Mouse (Mus musculus): ENCODE results near the gene Prr22. TPM values are rescaled to one million over a fixed set of nuclear protein-coding genes. Genes with fewer than 3 reads are reported as not detected.

Gene Prr22
- polyA plus RNA-seq, 1 experiment, result 3.4 TPM

- TF ChIP-seq GATA1 (IDR thresholded peaks at IDR 0.05; ENCODE audit: low read length), result no peak
These were observed 45.0 kb downstream of the Prr22 start for GRCm38 (mm10) chr17:56815057-56815345.

GRCm38 (mm10) chr17:56818067-56818636 lies 48.1 kb downstream of the Prr22 start:
- no peak for TF ChIP-seq GATA1 (IDR thresholded peaks at IDR 0.05; ENCODE audit: low read length)

DNA sequence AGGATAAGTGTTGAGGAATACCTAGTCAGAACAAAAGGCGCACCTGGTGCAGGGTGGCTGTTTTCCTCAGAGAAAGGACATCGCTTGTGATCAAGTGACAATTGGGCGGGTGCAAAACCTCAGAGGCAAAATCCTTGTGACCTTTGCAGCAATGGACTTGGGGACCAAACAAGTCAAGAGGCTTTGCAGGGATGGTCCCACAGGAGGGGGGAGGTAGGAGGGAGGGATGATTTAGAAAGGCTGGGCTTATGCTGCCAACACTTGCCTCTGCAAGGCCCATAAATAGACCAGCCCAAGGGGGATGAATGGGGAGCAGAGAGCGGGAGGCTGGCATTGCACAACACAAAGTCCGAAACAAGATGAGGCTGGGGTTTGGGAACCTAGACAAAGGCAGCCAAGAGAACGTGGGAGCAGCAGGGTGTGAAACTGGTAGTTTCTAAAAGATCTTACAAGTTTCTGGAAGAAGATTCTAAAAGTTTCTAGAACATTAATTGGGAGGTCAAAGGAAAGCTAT lies 49.0 kb downstream of the Prr22 start:
- TF ChIP-seq GATA1 (IDR thresholded peaks at IDR 0.05; ENCODE audit: low read length), result no peak

GRCm38 (mm10) chr17:56819694-56820111 lies 49.7 kb downstream of the Prr22 start:
- no peak for TF ChIP-seq GATA1 (IDR thresholded peaks at IDR 0.05; ENCODE audit: low read length)

Other genes with a start within 250 kb of the Prr22 start
- 1.0 and 1.4 TPM in 2 replicates for gene Gm20219, start 215.9 kb upstream of the Prr22 start, polyA plus RNA-seq (2012)
- 193 and 233 TPM in 2 replicates for gene Safb2, start 185.7 kb upstream of the Prr22 start, polyA plus RNA-seq (2012)
- 173 and 226 TPM in 2 replicates for gene Safb, start 185.4 kb upstream of the Prr22 start, polyA plus RNA-seq (2012)
- gene 2410015M20Rik, start 160.5 kb upstream of the Prr22 start, polyA plus RNA-seq (2012), result 201 and 454 TPM in 2 replicates
- 8,561 and 9,154 TPM in 2 replicates for gene Rpl36, start 156.8 kb upstream of the Prr22 start, polyA plus RNA-seq (2012)
- gene Lonp1, start 143.4 kb upstream of the Prr22 start, polyA plus RNA-seq (2012), result 202 and 208 TPM in 2 replicates
- gene Catsperd, start 142.1 kb upstream of the Prr22 start, polyA plus RNA-seq (2012), result not detected in 2 replicates
- 131 and 144 TPM in 2 replicates for gene Ranbp3, start 97.0 kb upstream of the Prr22 start, polyA plus RNA-seq (2012)
- 277 and 284 TPM in 2 replicates for gene Ndufa11, start 52.5 kb upstream of the Prr22 start, polyA plus RNA-seq (2012)
- gene Vmac, start 52.2 kb upstream of the Prr22 start, polyA plus RNA-seq (2012), result 10.6 and 12.7 TPM in 2 replicates
- gene Nrtn, start 12.7 kb upstream of the Prr22 start, polyA plus RNA-seq (2012), result not detected in 2 replicates
- gene Dus3l, start 5.5 kb upstream of the Prr22 start, polyA plus RNA-seq (2012), result 61.6 and 67.0 TPM in 2 replicates
- gene Rfx2, start 60.8 kb downstream of the Prr22 start, polyA plus RNA-seq (2012), result 27.4 and 31.2 TPM in 2 replicates
- not detected in 2 replicates for gene Acsbg2, start 104.2 kb downstream of the Prr22 start, polyA plus RNA-seq (2012)
- gene 1700061G19Rik, start 105.2 kb downstream of the Prr22 start, polyA plus RNA-seq (2012), result not detected in 2 replicates
- 76.7 and 99.5 TPM in 2 replicates for gene Mllt1, start 165.2 kb downstream of the Prr22 start, polyA plus RNA-seq (2012)
- not detected in 2 replicates for gene Acer1, start 211.9 kb downstream of the Prr22 start, polyA plus RNA-seq (2012)
- gene Clpp, start 220.1 kb downstream of the Prr22 start, polyA plus RNA-seq (2012), result 185 and 272 TPM in 2 replicates
- 51.6 and 80.9 TPM in 2 replicates for gene Alkbh7, start 227.1 kb downstream of the Prr22 start, polyA plus RNA-seq (2012)
- not detected in 2 replicates for gene Pspn, start 229.8 kb downstream of the Prr22 start, polyA plus RNA-seq (2012)
- gene Gtf2f1, start 241.0 kb downstream of the Prr22 start, polyA plus RNA-seq (2012), result 210 and 212 TPM in 2 replicates
- 0.04 TPM in 1 of 2 replicates, not detected in the other for gene Gm17949, start 241.2 kb downstream of the Prr22 start, polyA plus RNA-seq (2012)